Mouse (Mus musculus) left cerebral cortex, adult 18-20 months (tissue): Measurements from ENCODE around the gene Slc36a3. TPM values are rescaled to one million over a fixed set of nuclear protein-coding genes. Genes with fewer than 3 reads are reported as not detected.
A peak's percentile ranks its signal among the peaks of the same experiment; 100 is the strongest.
"Not testable (repeated sequence)": the region's sequence is repeated elsewhere in the genome, so short reads cannot be mapped to it uniquely, and the experiment has no call there.

Experiments
- DNase-seq, 2 experiments: peaks; one replicate each; pipeline ENCODE4 v3.0.0; 2021 to 2022; ENCODE audit warnings: low spot score in 2 of 2, mixed read lengths in 1 of 2
- total RNA-seq, 2 experiments: library from RNA; stranded (reverse); gene quantifications; 2 replicates each; pipeline ENCODE4 v1.2.3; 2021

The Slc36a3 gene
- total RNA-seq, 2 experiments from 2014 or later: not detected

- no peak for DNase-seq
Measured at GRCm38 (mm10) chr11:55146855-55147254, 4.7 kb downstream of the Slc36a3 start.

- DNase-seq: no peak
Measured at GRCm38 (mm10) chr11:55144011-55144410, 7.5 kb downstream of the Slc36a3 start.

- DNase-seq: no peak
Measured at GRCm38 (mm10) chr11:55141502-55141901, 10.0 kb downstream of the Slc36a3 start.

DNA sequence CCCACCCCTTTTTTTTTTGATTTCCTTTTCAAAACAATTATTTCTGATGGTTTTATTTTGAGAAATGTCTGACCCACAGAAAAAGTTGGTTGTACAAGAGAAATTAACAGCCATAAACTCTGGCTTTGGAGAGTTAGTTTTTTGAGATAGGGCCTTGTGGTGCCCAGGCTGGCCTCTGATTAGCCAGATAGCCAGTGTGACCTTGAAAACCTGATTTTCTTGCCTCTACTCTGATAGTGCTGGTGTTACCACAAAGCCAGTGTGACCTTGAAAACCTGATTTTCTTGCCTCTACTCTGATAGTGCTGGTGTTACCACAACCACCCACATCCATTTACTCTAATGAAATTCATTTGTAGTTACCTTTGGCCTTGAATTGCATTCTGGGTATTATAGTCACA, 13.9 kb downstream of the Slc36a3 start:
- DNase-seq: no peak

- DNase-seq: no peak
Measured at GRCm38 (mm10) chr11:55136770-55137547, 14.5 kb downstream of the Slc36a3 start.

DNA sequence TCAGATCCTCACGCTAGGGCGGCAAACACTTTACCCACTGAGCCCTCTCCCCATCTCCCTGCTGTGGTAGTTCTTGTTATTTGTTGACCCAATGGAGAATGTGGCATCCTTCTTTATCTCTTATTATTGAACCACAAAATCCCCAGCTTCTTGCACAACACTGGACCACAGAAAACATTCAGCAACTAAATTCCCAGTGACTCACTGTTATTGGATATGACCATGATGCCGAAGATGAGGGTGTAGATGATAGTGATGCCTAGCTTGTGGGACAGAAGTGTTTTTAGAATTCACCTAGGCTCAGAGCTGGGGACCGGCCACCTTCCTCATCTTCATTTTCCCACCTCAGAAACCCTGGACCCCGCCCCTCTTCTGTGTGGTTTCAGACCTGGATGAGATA, 16.6 kb downstream of the Slc36a3 start:
- no peak for DNase-seq

DNA sequence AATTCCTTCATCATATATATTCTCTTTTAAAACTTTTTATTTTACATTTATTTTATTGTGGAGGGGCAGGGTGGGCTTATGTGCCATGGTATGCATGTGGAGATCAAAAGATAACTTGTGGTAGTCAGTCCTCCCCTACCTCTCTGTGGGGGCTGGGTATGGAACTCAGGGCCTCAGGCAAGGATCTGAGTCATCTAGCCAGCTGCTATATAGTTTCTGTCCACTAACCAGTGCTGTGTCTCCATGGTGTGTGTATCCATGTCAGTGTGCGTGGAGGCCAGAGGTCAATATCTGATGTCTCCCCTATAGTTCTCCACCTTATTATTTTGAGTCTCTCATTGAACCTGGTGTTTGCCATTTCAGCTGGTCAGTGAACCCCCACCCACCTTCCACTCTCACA, 17.1 kb downstream of the Slc36a3 start:
- no peak for DNase-seq

GRCm38 (mm10) chr11:55133204-55133603, 18.3 kb downstream of the Slc36a3 start:
- DNase-seq: no peak

DNA sequence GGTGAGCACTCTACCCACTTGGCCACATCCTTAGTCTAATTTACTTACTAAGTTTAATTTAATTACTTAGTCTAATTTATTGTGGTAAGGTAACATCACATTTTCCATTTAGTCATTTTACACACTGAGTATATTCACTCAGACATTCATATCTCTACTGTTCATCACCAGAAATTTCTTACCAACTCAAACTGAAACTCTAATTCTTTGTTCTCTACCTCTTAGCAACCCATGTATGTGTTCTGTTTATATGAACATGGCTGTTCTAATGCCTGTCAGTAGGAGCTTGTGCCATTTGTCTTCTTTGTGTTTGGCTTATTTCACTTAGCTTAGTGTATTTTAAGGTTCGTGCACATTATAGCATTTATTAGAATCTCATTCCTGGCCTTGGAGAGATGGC, 19.6 kb downstream of the Slc36a3 start:
- DNase-seq: no peak

DNA sequence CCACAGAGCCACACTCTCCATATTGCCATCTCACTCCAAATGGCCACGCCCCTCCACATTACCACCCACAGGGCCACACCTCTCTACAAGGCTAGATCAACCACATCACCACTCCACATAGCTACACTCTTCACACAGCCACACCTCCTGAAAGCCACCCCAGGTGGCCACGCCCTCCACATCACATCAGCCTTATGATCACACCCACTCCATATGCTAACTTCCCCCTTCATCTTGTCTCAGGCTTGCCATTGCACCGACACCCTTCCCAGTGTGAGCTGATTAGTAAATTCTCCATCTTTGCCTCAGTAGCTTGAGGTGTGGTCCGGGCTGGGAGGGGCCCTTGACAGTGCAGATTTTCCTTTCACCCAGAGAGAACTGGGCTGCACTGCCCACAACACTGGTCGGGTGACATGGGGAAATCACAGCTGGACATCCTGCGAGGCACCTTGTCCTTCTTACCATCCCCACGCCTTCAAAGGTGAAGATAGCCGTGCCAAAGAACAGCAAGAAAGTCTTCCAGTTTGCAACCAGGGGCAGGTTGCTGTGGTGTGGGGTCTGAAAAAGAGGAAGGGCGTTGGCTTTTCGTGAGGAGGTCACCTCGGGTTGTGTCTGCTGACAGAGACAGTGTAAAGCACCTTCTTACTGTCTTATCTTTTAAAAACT, 20.3 kb downstream of the Slc36a3 start:
- DNase-seq: no peak

DNA sequence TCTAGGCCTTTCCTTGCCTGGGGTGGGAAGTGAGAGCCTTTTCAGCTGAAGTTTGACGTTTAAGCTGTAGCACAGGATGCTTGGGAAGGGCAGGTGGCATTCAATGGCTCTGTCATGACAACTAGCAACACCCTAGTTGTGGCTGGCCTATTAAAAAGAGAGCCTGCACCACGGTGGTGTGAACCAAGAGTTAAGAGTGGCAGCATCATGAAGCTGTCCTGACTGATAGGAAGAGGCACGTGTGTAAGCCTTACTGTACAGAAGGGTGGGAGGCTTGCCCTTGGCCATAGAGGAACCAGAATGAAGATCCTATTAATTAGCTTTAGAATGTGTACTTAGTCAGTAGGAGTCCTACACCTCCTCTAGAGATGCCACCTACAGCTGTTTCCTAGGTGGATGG, 23.1 kb downstream of the Slc36a3 start:
- no peak for DNase-seq

DNA sequence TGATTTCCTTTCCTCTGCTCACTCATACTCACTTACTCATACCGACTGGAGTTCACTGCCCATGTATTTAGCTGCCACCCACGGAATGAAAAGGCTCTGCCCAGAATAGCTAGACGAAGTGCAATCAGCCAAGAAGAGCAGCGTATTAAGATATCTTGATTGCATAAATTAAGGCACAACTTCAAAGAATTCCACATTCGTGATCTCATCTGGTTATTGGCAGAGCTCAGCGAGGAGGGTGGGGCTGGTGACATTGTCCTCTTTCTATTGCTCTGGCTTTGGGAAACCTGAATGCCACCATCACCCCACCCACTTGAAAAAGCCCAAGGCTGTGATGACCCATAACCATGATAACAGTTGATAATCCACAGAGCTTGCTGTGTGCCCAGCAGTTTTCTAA, 23.6 kb downstream of the Slc36a3 start:
- DNase-seq: peak in 1 of 2 experiments; percentile 15

GRCm38 (mm10) chr11:55126663-55127062, 24.8 kb downstream of the Slc36a3 start:
- no peak for DNase-seq

GRCm38 (mm10) chr11:55121430-55121829, 30.1 kb downstream of the Slc36a3 start:
- DNase-seq: no peak

DNA sequence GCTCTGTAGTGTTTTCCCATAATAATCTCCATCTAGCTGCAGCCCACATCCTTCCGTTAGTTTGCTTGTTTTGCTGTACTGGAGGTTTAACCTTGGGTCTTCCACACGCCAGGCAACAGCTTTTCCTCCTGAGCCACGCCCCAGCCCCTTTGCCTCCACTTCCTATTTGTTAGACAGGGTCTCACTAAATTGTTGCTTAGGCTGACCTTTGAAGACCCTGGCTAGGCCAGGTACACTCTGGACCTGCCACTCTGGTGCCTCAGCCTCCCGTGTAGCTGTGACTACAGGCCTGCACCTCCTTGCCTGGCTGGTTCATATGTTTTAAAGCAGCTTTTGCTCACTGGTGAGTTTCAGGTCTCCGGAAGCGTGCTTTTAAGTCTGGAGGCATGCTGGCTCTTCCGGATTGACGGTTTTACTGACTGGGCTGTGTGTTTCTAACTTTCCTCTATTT, 30.7 kb downstream of the Slc36a3 start:
- no peak for DNase-seq

- no peak for DNase-seq
Measured at GRCm38 (mm10) chr11:55120279-55120678, 31.2 kb downstream of the Slc36a3 start.

DNA sequence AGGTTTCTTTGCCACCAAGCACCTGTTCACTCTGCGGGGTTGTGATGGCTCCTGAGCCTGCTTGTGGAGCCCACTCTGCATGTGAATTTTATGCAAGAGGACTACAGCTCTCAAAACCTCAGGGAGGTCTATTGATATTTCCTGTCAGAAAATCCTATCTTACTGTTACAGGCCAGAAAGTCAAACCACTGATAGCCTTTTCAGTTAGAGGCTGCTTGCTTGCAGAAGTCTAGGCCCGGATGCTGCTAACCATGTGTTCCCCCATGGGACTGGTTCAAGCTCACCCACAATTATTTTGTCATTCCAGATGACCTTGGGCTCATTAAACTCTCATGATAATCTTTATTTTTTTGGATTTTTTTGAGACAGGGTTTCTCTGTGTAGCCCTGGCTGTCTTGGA, 34.5 kb downstream of the Slc36a3 start:
- no peak for DNase-seq

DNA sequence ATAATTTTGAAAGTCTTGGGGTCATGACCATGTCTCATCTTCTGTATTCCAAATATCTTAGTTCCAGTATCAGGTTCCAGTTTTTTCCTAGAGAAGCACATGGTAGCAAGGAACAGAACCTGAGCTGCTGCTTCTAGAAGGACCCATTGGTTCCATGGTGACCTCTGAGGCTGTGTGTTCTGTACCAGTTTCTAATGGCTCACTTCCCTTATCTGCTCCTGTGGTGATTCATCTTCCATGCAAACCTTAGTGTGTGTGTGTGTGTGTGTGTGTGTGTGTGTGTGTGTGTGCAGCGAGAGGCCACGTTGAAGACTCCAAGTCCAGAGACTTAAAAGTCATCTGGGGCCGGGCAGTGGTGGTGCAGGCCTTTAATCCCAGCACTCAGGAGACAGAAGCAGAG, 35.5 kb downstream of the Slc36a3 start:
- DNase-seq: no peak

GRCm38 (mm10) chr11:55114291-55114690, 37.2 kb downstream of the Slc36a3 start:
- no peak for DNase-seq

DNA sequence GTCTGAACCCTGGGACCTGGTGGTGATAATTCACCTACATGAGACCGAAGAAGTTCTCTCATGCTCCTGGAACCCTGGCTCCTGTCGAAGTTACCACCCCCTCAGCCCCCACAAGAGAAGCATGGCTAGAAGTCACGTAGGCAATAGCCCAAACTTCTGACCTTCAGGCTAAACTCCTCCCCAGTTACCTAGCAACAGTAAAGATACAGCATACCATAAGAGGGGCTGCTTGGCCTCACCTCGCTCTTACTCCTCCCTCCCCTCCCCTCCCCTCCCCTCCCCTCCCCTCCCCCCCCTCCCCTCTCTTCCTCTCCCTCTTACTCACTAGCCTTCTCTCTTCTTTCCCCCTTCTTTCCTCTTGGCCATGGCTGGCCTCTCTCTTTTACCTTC, 37.7 kb downstream of the Slc36a3 start:
- DNase-seq: not testable (repeated sequence)

DNA sequence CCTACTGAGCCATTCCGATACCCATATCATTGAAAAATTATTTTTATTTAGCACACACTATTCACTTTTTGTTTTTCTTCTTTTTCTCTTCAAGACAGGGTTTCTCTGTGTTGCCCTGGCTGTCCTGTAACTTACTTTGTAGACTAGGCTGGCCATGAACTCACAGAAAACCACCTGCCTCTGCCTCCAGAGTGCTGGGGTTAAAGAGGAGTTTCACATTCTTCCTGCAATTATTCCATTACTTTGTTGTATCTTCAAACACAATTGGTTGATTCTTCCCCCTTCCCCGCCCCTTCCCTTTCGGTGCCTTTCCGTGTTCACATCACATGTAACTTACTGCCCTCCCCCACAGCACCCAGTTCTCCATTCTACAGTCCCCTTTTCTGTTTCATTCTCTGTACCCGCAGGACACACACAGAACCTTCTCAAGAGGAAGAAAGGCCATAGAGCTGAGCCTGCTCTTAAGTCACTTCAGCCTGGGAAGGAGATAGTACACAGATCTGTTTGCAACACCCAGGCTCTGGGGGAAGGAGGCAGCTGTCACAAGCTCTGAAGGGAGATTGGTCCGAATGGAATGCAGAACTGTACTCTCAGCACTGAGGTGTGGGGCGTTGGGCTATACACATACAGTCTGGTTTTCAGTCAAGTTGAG, 38.2 kb downstream of the Slc36a3 start:
- DNase-seq: no peak

- no peak for DNase-seq
Measured at GRCm38 (mm10) chr11:55110566-55111169, 40.8 kb downstream of the Slc36a3 start.
